Mouse (Mus musculus) thymus, adult 2 months (tissue): ENCODE data around the gene Cgref1. TPM values are rescaled to one million over a fixed set of nuclear protein-coding genes. Genes with fewer than 3 reads are reported as not detected.

ENCODE experiments used
- DNase-seq: peaks from one replicate; pipeline ENCODE4 v3.0.0; 2021
- H3K27ac ChIP-seq: fragments of 200-500 bp; 2 replicates; pipeline ENCODE4 v1.5.1; 2012; ENCODE audit warnings: low read length, control low read depth; ENCODE audit not compliant: control insufficient read depth, insufficient read depth
- H3K27me3 ChIP-seq: fragments of 200-500 bp; 2 replicates; pipeline ENCODE4 v1.6.1; 2012; ENCODE audit warnings: mild to moderate bottlenecking, low read length, moderate library complexity, mixed read lengths; ENCODE audit not compliant: control insufficient read depth, insufficient read depth
- H3K36me3 ChIP-seq: fragments of 200-500 bp; 2 replicates; pipeline ENCODE4 v1.6.1; 2012; ENCODE audit warnings: mild to moderate bottlenecking, low read length, moderate library complexity; ENCODE audit not compliant: control insufficient read depth, insufficient read depth
- H3K4me1 ChIP-seq: fragments of 200-500 bp; replicated peaks from 2 replicates; pipeline ENCODE4 v1.6.1; 2012; ENCODE audit warnings: low read length; ENCODE audit not compliant: control insufficient read depth, insufficient read depth
- H3K4me3 ChIP-seq: fragments of 200-500 bp; 2 replicates; pipeline ENCODE4 v1.5.1; 2012; ENCODE audit warnings: mild to moderate bottlenecking, low read length, control low read depth, moderate library complexity; ENCODE audit not compliant: control insufficient read depth, insufficient read depth
- CTCF ChIP-seq: fragments of 200-500 bp; IDR thresholded peaks from 2 replicates; pipeline ENCODE4 v1.5.1; 2012; ENCODE audit warnings: mild to moderate bottlenecking, control low read depth, low read length, moderate library complexity, borderline replicate concordance; ENCODE audit not compliant: control insufficient read depth, poor library complexity, insufficient read depth; ENCODE audit errors: extremely low read depth
- POLR2A ChIP-seq: fragments of 200-500 bp; IDR thresholded peaks from 2 replicates; pipeline ENCODE4 v1.6.1; 2012; ENCODE audit warnings: mild to moderate bottlenecking, low read length, control low read depth, moderate library complexity; ENCODE audit not compliant: control insufficient read depth, poor library complexity, insufficient read depth; ENCODE audit errors: extremely low read depth
- WGBS: fragments of 180-500 bp; shearing (Covaris S2); methylation state at CpG from one replicate; pipeline ENCODE4 v1.1.7; 2018; 5-methylcytosine and 5-hydroxymethylcytosine counted together
- polyA plus RNA-seq: library from polyadenylated mRNA; depleted of rRNA; stranded (reverse); fragments of >200 nt; gene quantifications from 2 replicates; pipeline ENCODE4 v1.2.3, GENCODE M21; 2012

The Cgref1 gene
- polyA plus RNA-seq, 1 experiment = 0.70 TPM

DNA sequence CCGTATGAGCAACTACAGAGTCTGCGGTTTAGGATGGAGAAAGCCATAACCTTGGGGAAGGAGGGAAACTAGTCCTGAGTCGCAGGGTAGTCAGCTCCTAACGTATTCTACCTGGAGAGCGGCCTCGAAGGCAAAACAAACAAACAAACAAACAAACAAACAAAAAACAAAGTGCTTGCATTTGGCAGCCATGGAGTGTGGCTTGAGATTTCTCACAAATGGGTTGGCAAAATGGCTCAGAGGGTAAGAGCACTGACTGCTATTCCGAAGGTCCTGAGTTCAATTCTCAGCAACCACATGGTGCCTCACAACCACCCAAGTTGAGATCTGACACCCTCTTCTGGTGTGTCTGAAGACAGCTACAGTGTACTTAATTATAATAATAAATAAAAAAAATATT lies 35.5 kb downstream of the Cgref1 start:
- H3K4me1 ChIP-seq = peaks cover 44% of the 10 kb centered on the region
- WGBS = 96% methylated on average over 7 of the region's 7 CpGs
- H3K4me3 ChIP-seq = no peak overlapping the region
- no peaks in the 10 kb centered on the region for H3K27me3 ChIP-seq
- no peak for DNase-seq
- TF ChIP-seq CTCF = no peak
- no peak overlapping the region for H3K27ac ChIP-seq
- H3K36me3 ChIP-seq = peaks cover 2% of the 10 kb centered on the region

- TF ChIP-seq CTCF = no peak
- no peak for TF ChIP-seq POLR2A
- Histone ChIP-seq H3K4me3 (no peak overlapping the region), H3K36me3 (peaks cover 8% of the 10 kb centered on the region), H3K27ac (no peak overlapping the region), H3K4me1 (peaks cover 38% of the 10 kb centered on the region), H3K27me3 (no peaks in the 10 kb centered on the region)
- WGBS = 76% methylated on average over 7 of the region's 7 CpGs
- no peak for DNase-seq
Measured at GRCm38 (mm10) chr5:30909300-30909659, 36.1 kb downstream of the Cgref1 start.

GRCm38 (mm10) chr5:30908426-30909299 lies 36.7 kb downstream of the Cgref1 start:
- no peak for DNase-seq
- H3K4me3 ChIP-seq = peak overlapping the region; percentile 51
- H3K4me1 ChIP-seq = peaks cover 32% of the 10 kb centered on the region
- H3K27ac ChIP-seq = peak overlapping the region; percentile 68
- peaks cover 10% of the 10 kb centered on the region for H3K36me3 ChIP-seq
- no peaks in the 10 kb centered on the region for H3K27me3 ChIP-seq
- no peak for TF ChIP-seq CTCF
- TF ChIP-seq POLR2A = no peak
- 63% methylated on average over 13 of the region's 13 CpGs for WGBS

- Histone ChIP-seq H3K27ac (peak within 1 kb of the TSS; percentile 68), H3K27me3 (no peaks in the 10 kb centered on the region), H3K4me1 (peaks cover 22% of the 10 kb centered on the region), H3K4me3 (peak within 1 kb of the TSS; percentile 68), H3K36me3 (peaks cover 15% of the 10 kb centered on the region)
- WGBS = under 1% methylated on average over 58 of the region's 58 CpGs
- TF ChIP-seq CTCF = peak; percentile 57; the same call in 1 of the 2 replicates
- peak; percentile 86 for TF ChIP-seq POLR2A
- peak; percentile 98 for DNase-seq
Measured at GRCm38 (mm10) chr5:30907413-30908059, 37.9 kb downstream of the Cgref1 start, which contains the start of gene Ost4. Gene Ost4 (minus strand): TSS chr5:30907788.

DNA sequence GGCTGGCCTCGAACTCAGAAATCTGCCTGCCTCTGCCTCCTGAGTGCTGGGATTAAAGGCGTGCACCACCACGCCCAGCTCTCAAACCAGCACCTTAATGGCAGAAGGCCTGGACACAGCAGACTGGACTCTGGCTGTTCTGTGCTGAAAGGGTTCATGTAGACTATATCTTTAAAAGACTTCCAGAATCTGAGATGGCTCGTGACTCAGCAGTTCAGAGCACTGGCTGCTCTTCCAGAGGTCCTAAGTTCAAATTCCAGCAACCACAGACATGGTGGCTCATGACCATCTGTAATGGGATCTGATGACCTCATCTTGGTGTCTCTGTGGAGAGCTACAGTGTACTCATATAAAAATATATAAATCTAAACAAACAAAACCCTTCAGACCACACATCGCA lies 43.5 kb downstream of the Cgref1 start:
- no peak for TF ChIP-seq POLR2A
- no peak for TF ChIP-seq CTCF
- DNase-seq = no peak
- 96% methylated on average over 5 of the region's 5 CpGs for WGBS
- Histone ChIP-seq H3K27me3 (no peaks in the 10 kb centered on the region), H3K27ac (no peak overlapping the region), H3K4me3 (no peak overlapping the region), H3K4me1 (peaks cover 7% of the 10 kb centered on the region), H3K36me3 (peaks cover 36% of the 10 kb centered on the region)

GRCm38 (mm10) chr5:30890375-30890774 lies 55.0 kb downstream of the Cgref1 start:
- TF ChIP-seq POLR2A = no peak
- no peak for TF ChIP-seq CTCF
- DNase-seq = no peak
- H3K27ac ChIP-seq = no peak overlapping the region
- H3K4me3 ChIP-seq = no peak overlapping the region
- H3K27me3 ChIP-seq = no peaks in the 10 kb centered on the region
- 93% methylated on average over 7 of the region's 7 CpGs for WGBS
- peaks cover 8% of the 10 kb centered on the region; the same call in 1 of the 2 replicates for H3K4me1 ChIP-seq
- peaks cover 18% of the 10 kb centered on the region; the same call in 1 of the 2 replicates for H3K36me3 ChIP-seq
